Mouse (Mus musculus) E14TG2a.4 (cell line): ENCODE measurements around the gene Pou6f2.

Experiments
- CTCF ChIP-seq: conservative IDR thresholded peaks from 2 replicates; pipeline ENCODE4 v1.5.1; 2014; ENCODE audit warnings: low read length
- NANOG ChIP-seq: IDR thresholded peaks from 2 replicates; pipeline ENCODE4 v1.6.1; 2014; ENCODE audit warnings: borderline replicate concordance, low read length, mixed read lengths
- POU5F1 ChIP-seq: IDR thresholded peaks from 2 replicates; pipeline ENCODE4 v1.6.1; 2014; ENCODE audit warnings: low read length, borderline replicate concordance

- no peak for TF ChIP-seq CTCF
- no peak for TF ChIP-seq POU5F1
- no peak for TF ChIP-seq NANOG
Measured at GRCm38 (mm10) chr13:18323407-18323806, 74.1 kb downstream of the Pou6f2 start.
